Mouse (Mus musculus) layer of hippocampus, postnatal 14 days (tissue): Measurements from ENCODE around the gene Gstm3. TPM values are rescaled to one million over a fixed set of nuclear protein-coding genes. Genes with fewer than 3 reads are reported as not detected.
"Not testable (repeated sequence)": the region's sequence is repeated elsewhere in the genome, so short reads cannot be mapped to it uniquely, and the experiment has no call there.

Source experiments
- DNase-seq, 2 experiments: peaks; one replicate each; pipeline ENCODE4 v3.0.0; 2021 to 2022; ENCODE audit warnings: low spot score in 2 of 2, mixed read lengths in 1 of 2
- total RNA-seq, 2 experiments: library from RNA; stranded (reverse); gene quantifications; 2 replicates each; pipeline ENCODE4 v1.2.3; 2021

The Gstm3 gene
- total RNA-seq, 2 experiments from 2014 or later = not detected

- DNase-seq = no peak
Observed at GRCm38 (mm10) chr3:107977691-107978090, 8.6 kb upstream of the Gstm3 start.

GRCm38 (mm10) chr3:107974237-107974636, 5.2 kb upstream of the Gstm3 start:
- DNase-seq = no peak

- DNase-seq = no peak
Observed at GRCm38 (mm10) chr3:107972070-107972469, 3.0 kb upstream of the Gstm3 start.

- not testable (repeated sequence) for DNase-seq
Observed at GRCm38 (mm10) chr3:107971101-107971500, 2.0 kb upstream of the Gstm3 start.

- DNase-seq = no peak
Observed at GRCm38 (mm10) chr3:107966631-107967030, 2.5 kb downstream of the Gstm3 start.

- no peak for DNase-seq
Observed at GRCm38 (mm10) chr3:107965592-107965991, 3.5 kb downstream of the Gstm3 start.

GRCm38 (mm10) chr3:107964656-107965308, 4.3 kb downstream of the Gstm3 start:
- no peak for DNase-seq

GRCm38 (mm10) chr3:107964026-107964425, 5.1 kb downstream of the Gstm3 start:
- DNase-seq = no peak

GRCm38 (mm10) chr3:107955260-107955659, 13.8 kb downstream of the Gstm3 start:
- not testable (repeated sequence) for DNase-seq

GRCm38 (mm10) chr3:107953906-107954305, 15.2 kb downstream of the Gstm3 start:
- no peak for DNase-seq

- DNase-seq = peak; percentile 77 to 85
Observed at GRCm38 (mm10) chr3:107953328-107953755, 15.7 kb downstream of the Gstm3 start.

GRCm38 (mm10) chr3:107950531-107950930, 18.6 kb downstream of the Gstm3 start:
- no peak for DNase-seq

GRCm38 (mm10) chr3:107949461-107949860, 19.6 kb downstream of the Gstm3 start:
- DNase-seq = not testable (repeated sequence)

- DNase-seq = no peak
Observed at GRCm38 (mm10) chr3:107945729-107946128, 23.4 kb downstream of the Gstm3 start.

GRCm38 (mm10) chr3:107943239-107943990, 25.7 kb downstream of the Gstm3 start, which contains the start of gene Gstm6:
Gene Gstm6 (minus strand): TSS chr3:107943749.
- peak; percentile 49 to 80 for DNase-seq

- DNase-seq = peak in 1 of 2 experiments; percentile 62
Observed at GRCm38 (mm10) chr3:107941261-107941660, 27.8 kb downstream of the Gstm3 start.

- DNase-seq = no peak
Observed at GRCm38 (mm10) chr3:107940524-107940923, 28.6 kb downstream of the Gstm3 start.

GRCm38 (mm10) chr3:107939830-107940229, 29.3 kb downstream of the Gstm3 start:
- DNase-seq = no peak

GRCm38 (mm10) chr3:107939403-107939802, 29.7 kb downstream of the Gstm3 start:
- DNase-seq = peak; percentile 47 to 66

GRCm38 (mm10) chr3:107935888-107936287, 33.2 kb downstream of the Gstm3 start:
- no peak for DNase-seq

- DNase-seq = no peak
Observed at GRCm38 (mm10) chr3:107935268-107935667, 33.8 kb downstream of the Gstm3 start.

- no peak for DNase-seq
Observed at GRCm38 (mm10) chr3:107932128-107932527, 37.0 kb downstream of the Gstm3 start.
